Mouse (Mus musculus) bone marrow, adult 2 months (tissue): Measurements from ENCODE around the gene Lrfn2.

Experiments used
- CTCF ChIP-seq: fragments of 200-500 bp; IDR thresholded peaks from 2 replicates; pipeline ENCODE4 v1.5.1; 2011; ENCODE audit warnings: low read length, control low read depth; ENCODE audit not compliant: control insufficient read depth, insufficient read depth
- POLR2A ChIP-seq: fragments of 200-500 bp; IDR thresholded peaks from 2 replicates; pipeline ENCODE4 v1.6.1; 2011; ENCODE audit warnings: low read depth, mild to moderate bottlenecking, control low read depth, low read length, borderline replicate concordance; ENCODE audit not compliant: control insufficient read depth

DNA sequence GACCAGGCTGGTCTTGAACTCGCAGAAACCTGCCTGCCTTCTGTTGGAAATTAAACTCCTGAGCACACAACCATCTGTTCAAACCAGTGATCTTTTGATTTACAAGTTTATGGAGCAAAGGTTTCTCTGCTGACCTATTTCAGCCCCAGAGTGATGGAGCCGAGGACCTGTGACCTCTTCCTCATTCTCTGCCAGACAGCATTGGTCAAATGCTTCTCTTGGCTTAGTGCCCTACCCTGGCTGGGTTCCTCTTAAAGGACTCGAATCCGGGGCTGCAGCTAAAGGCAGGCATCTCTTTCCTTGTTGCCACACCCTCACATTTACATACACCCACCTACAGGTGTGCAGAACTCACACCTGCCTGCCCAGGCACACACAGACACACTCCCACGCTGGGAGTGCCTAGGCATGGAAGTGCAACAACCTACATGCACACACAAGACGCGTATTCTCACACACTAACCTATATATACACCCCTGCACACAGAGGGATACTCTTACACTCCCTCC, 6.6 kb downstream of the Lrfn2 start:
- no peak for TF ChIP-seq CTCF
- TF ChIP-seq POLR2A, result no peak
